Mouse (Mus musculus): ENCODE data around the gene Sept6. TPM values are rescaled to one million over a fixed set of nuclear protein-coding genes. Genes with fewer than 3 reads are reported as not detected.
A peak's percentile ranks its signal among the peaks of the same experiment; 100 is the strongest.

The Sept6 gene
- polyA plus RNA-seq, 1 experiment = 17.5 TPM

GRCm38 (mm10) chrX:36874178-36874696 lies 117.4 kb downstream of the Sept6 start:
- WGBS = 12% methylated on average over 57 of the region's 57 CpGs
- TF ChIP-seq CTCF (IDR thresholded peaks at IDR 0.05; ENCODE audit: control insufficient read depth, insufficient read depth, low read length) (peak; percentile 6; the same call in 1 of the 2 replicates), POLR2A (IDR thresholded peaks at IDR 0.05; ENCODE audit: borderline replicate concordance, control insufficient read depth, low read depth, low read length) (peak; percentile 91; the same call in 1 of the 2 replicates)
- Histone ChIP-seq H3K27ac (ENCODE audit: control insufficient read depth, insufficient read depth, low read depth, low read length, poor library complexity) (peak overlapping the region; percentile 84), H3K4me1 (ENCODE audit: control insufficient read depth, insufficient read depth, low read length) (no peaks in the 10 kb centered on the region), H3K4me3 (replicated peaks; ENCODE audit: control insufficient read depth, low read depth, low read length) (peak overlapping the region; percentile 77)

- peak within 1 kb of the TSS; percentile 77 for H3K4me3 ChIP-seq (replicated peaks; ENCODE audit: control insufficient read depth, low read depth, low read length)
- H3K27ac ChIP-seq (ENCODE audit: control insufficient read depth, insufficient read depth, low read depth, low read length, poor library complexity) = peak within 1 kb of the TSS; percentile 84
- no peaks in the 10 kb centered on the region for H3K4me1 ChIP-seq (ENCODE audit: control insufficient read depth, insufficient read depth, low read length)
- no peak for TF ChIP-seq POLR2A (IDR thresholded peaks at IDR 0.05; ENCODE audit: borderline replicate concordance, control insufficient read depth, low read depth, low read length)
- TF ChIP-seq CTCF (IDR thresholded peaks at IDR 0.05; ENCODE audit: control insufficient read depth, insufficient read depth, low read length) = no peak
- 17% methylated on average over 8 of the region's 8 CpGs for WGBS
Observed at GRCm38 (mm10) chrX:36873765-36874164, 117.8 kb downstream of the Sept6 start, which contains the start of the genes Ube2a and C330007P06Rik. Gene Ube2a, plus strand, starts transcription at chrX:36873900. Gene C330007P06Rik, minus strand, starts transcription at chrX:36874111.

GRCm38 (mm10) chrX:36870372-36870771 lies 121.2 kb downstream of the Sept6 start:
- 20% methylated on average over 3 of the region's 3 CpGs for WGBS
- no peak overlapping the region for H3K27ac ChIP-seq (ENCODE audit: control insufficient read depth, insufficient read depth, low read depth, low read length, poor library complexity)
- TF ChIP-seq CTCF (IDR thresholded peaks at IDR 0.05; ENCODE audit: control insufficient read depth, insufficient read depth, low read length) = no peak
- no peak for TF ChIP-seq POLR2A (IDR thresholded peaks at IDR 0.05; ENCODE audit: borderline replicate concordance, control insufficient read depth, low read depth, low read length)

GRCm38 (mm10) chrX:36864609-36865328 lies 126.8 kb downstream of the Sept6 start:
- Histone ChIP-seq H3K4me3 (replicated peaks; ENCODE audit: control insufficient read depth, low read depth, low read length) (peak overlapping the region; percentile 81), H3K27ac (ENCODE audit: control insufficient read depth, insufficient read depth, low read depth, low read length, poor library complexity) (no peak overlapping the region; the same call in 1 of the 2 replicates), H3K4me1 (ENCODE audit: control insufficient read depth, insufficient read depth, low read length) (no peaks in the 10 kb centered on the region)
- no peak for TF ChIP-seq CTCF (IDR thresholded peaks at IDR 0.05; ENCODE audit: control insufficient read depth, insufficient read depth, low read length)
- TF ChIP-seq POLR2A (IDR thresholded peaks at IDR 0.05; ENCODE audit: borderline replicate concordance, control insufficient read depth, low read depth, low read length) = no peak
- WGBS = 59% methylated on average over 8 of the region's 8 CpGs

More at GRCm38 (mm10) chrX:36870372-36870771, 121.2 kb downstream of the Sept6 start:
- Histone ChIP-seq H3K4me3 (replicated peaks; ENCODE audit: control insufficient read depth, low read depth, low read length) (no peak overlapping the region), H3K4me1 (ENCODE audit: control insufficient read depth, insufficient read depth, low read length) (no peaks in the 10 kb centered on the region)

GRCm38 (mm10) chrX:36863766-36864608 lies 127.6 kb downstream of the Sept6 start:
- H3K4me1 ChIP-seq (ENCODE audit: control insufficient read depth, insufficient read depth, low read length) = no peaks in the 10 kb centered on the region
- H3K4me3 ChIP-seq (replicated peaks; ENCODE audit: control insufficient read depth, low read depth, low read length) = peak overlapping the region; percentile 81
- peak overlapping the region; percentile 51 for H3K27ac ChIP-seq (ENCODE audit: control insufficient read depth, insufficient read depth, low read depth, low read length, poor library complexity)
- no peak for TF ChIP-seq POLR2A (IDR thresholded peaks at IDR 0.05; ENCODE audit: borderline replicate concordance, control insufficient read depth, low read depth, low read length)
- no peak for TF ChIP-seq CTCF (IDR thresholded peaks at IDR 0.05; ENCODE audit: control insufficient read depth, insufficient read depth, low read length)
- 8% methylated on average over 43 of the region's 44 CpGs for WGBS

Other genes starting within 250 kb of the Sept6 start
- gene Slc25a43, start 248.1 kb downstream of the Sept6 start, polyA plus RNA-seq (2011; ENCODE audit: insufficient read depth, insufficient read length, low replicate concordance, missing spikeins) = not detected in 2 replicates
- 102 and 183 TPM in 2 replicates for gene Slc25a5, start 196.1 kb downstream of the Sept6 start, polyA plus RNA-seq (2011; ENCODE audit: insufficient read depth, insufficient read length, low replicate concordance, missing spikeins)
- gene Ube2a, start 117.9 kb downstream of the Sept6 start, polyA plus RNA-seq (2011; ENCODE audit: insufficient read depth, insufficient read length, low replicate concordance, missing spikeins) = 19.7 and 50.9 TPM in 2 replicates
- gene C330007P06Rik, start 117.7 kb downstream of the Sept6 start, polyA plus RNA-seq (2011; ENCODE audit: insufficient read depth, insufficient read length, low replicate concordance, missing spikeins) = 10.4 and 11.4 TPM in 2 replicates
- gene Nkrf, start 88.9 kb downstream of the Sept6 start, polyA plus RNA-seq (2011; ENCODE audit: insufficient read depth, insufficient read length, low replicate concordance, missing spikeins) = 1.7 and 3.4 TPM in 2 replicates
- not detected in 2 replicates for gene Sowahd, start 57.1 kb upstream of the Sept6 start, polyA plus RNA-seq (2011; ENCODE audit: insufficient read depth, insufficient read length, low replicate concordance, missing spikeins)
- gene Rpl39, start 93.6 kb upstream of the Sept6 start, polyA plus RNA-seq (2011; ENCODE audit: insufficient read depth, insufficient read length, low replicate concordance, missing spikeins) = 407 and 550 TPM in 2 replicates
- 40.7 and 43.2 TPM in 2 replicates for gene Upf3b, start 118.5 kb upstream of the Sept6 start, polyA plus RNA-seq (2011; ENCODE audit: insufficient read depth, insufficient read length, low replicate concordance, missing spikeins)
- gene Nkap, start 135.0 kb upstream of the Sept6 start, polyA plus RNA-seq (2011; ENCODE audit: insufficient read depth, insufficient read length, low replicate concordance, missing spikeins) = 4.0 and 9.2 TPM in 2 replicates
- 0.54 TPM in 1 of 2 replicates, not detected in the other for gene Akap14, start 177.0 kb upstream of the Sept6 start, polyA plus RNA-seq (2011; ENCODE audit: insufficient read depth, insufficient read length, low replicate concordance, missing spikeins)
- 74.4 and 125 TPM in 2 replicates for gene Ndufa1, start 199.4 kb upstream of the Sept6 start, polyA plus RNA-seq (2011; ENCODE audit: insufficient read depth, insufficient read length, low replicate concordance, missing spikeins)
- gene Rnf113a1, start 199.5 kb upstream of the Sept6 start, polyA plus RNA-seq (2011; ENCODE audit: insufficient read depth, insufficient read length, low replicate concordance, missing spikeins) = 1.3 and 3.3 TPM in 2 replicates
- gene Gm9, start 219.2 kb upstream of the Sept6 start, polyA plus RNA-seq (2011; ENCODE audit: insufficient read depth, insufficient read length, low replicate concordance, missing spikeins) = not detected in 2 replicates
- not detected in 2 replicates for gene Rhox1, start 230.5 kb upstream of the Sept6 start, polyA plus RNA-seq (2011; ENCODE audit: insufficient read depth, insufficient read length, low replicate concordance, missing spikeins)

Data from bone marrow, adult 2 months (tissue).